Mouse (Mus musculus) adrenal gland, adult 2 months (tissue): ENCODE measurements around the gene Fsd2. TPM values are rescaled to one million over a fixed set of nuclear protein-coding genes. Genes with fewer than 3 reads are reported as not detected.

Experiments
- DNase-seq: peaks from one replicate; pipeline ENCODE4 v3.0.0; 2021
- polyA plus RNA-seq: library from polyadenylated mRNA; depleted of rRNA; stranded (reverse); fragments of >200 nt; gene quantifications from 2 replicates; pipeline ENCODE4 v1.2.3, GENCODE M21; 2012
- total RNA-seq, 2 experiments: library from RNA; stranded (reverse); gene quantifications; 2 replicates each; pipeline ENCODE4 v1.2.3; 2021

The Fsd2 gene
- total and polyA plus RNA-seq, 3 experiments = 0.51 to 1.7 (median 1.2) TPM

- no peak for DNase-seq
These were observed 23.8 kb downstream of the Fsd2 start for GRCm38 (mm10) chr7:81542934-81543333.

GRCm38 (mm10) chr7:81541924-81542524, 24.7 kb downstream of the Fsd2 start:
- DNase-seq = peak; percentile 59

- no peak for DNase-seq
These were observed 25.7 kb downstream of the Fsd2 start for GRCm38 (mm10) chr7:81540999-81541398.

GRCm38 (mm10) chr7:81539565-81539964, 27.2 kb downstream of the Fsd2 start:
- DNase-seq = no peak

- no peak for DNase-seq
These were observed 28.6 kb downstream of the Fsd2 start for GRCm38 (mm10) chr7:81538070-81538675.

GRCm38 (mm10) chr7:81536478-81536877, 30.3 kb downstream of the Fsd2 start:
- DNase-seq = no peak

GRCm38 (mm10) chr7:81531462-81531861, 35.3 kb downstream of the Fsd2 start:
- no peak for DNase-seq

GRCm38 (mm10) chr7:81528918-81529317, 37.8 kb downstream of the Fsd2 start:
- DNase-seq = no peak

- no peak for DNase-seq
These were observed 43.1 kb downstream of the Fsd2 start for GRCm38 (mm10) chr7:81523663-81524017.

GRCm38 (mm10) chr7:81523008-81523662, 43.6 kb downstream of the Fsd2 start:
- DNase-seq = peak; percentile 92

- no peak for DNase-seq
These were observed 50.4 kb downstream of the Fsd2 start for GRCm38 (mm10) chr7:81516154-81517030.

- DNase-seq = no peak
These were observed 51.7 kb downstream of the Fsd2 start for GRCm38 (mm10) chr7:81514906-81515590.

GRCm38 (mm10) chr7:81501050-81501449, 65.7 kb downstream of the Fsd2 start:
- DNase-seq = no peak

- DNase-seq = no peak
These were observed 68.6 kb downstream of the Fsd2 start, which contains the start of gene BC048679 for GRCm38 (mm10) chr7:81498181-81498580. BC048679 (minus strand) TSS chr7:81498281.

GRCm38 (mm10) chr7:81497171-81497570, 69.6 kb downstream of the Fsd2 start:
- no peak for DNase-seq

- peak; percentile 83 for DNase-seq
These were observed 73.3 kb downstream of the Fsd2 start, which contains the start of gene Ap3b2 for GRCm38 (mm10) chr7:81493331-81494021. Ap3b2 (minus strand) TSS chr7:81493925.

GRCm38 (mm10) chr7:81492628-81493027, 74.1 kb downstream of the Fsd2 start:
- no peak for DNase-seq

GRCm38 (mm10) chr7:81489649-81490048, 77.1 kb downstream of the Fsd2 start:
- DNase-seq = no peak
